In genomic region chr6:73235650-73236049, GRCm38 (mm10) we compare ENCODE assay signal across 25 mouse cellular contexts. TPM values are rescaled to one million over a fixed set of nuclear protein-coding genes. Genes with fewer than 3 reads are reported as not detected.
DNase-seq lines count a peak whose midpoint lies in the region; ATAC-seq lines count a peak whose summit lies in the region.
"Had no signal": no experiment of that assay in that cellular context is flagged by ENCODE, and none has a peak within 500 bp of the region (broad histone marks: within the 10 kb centered on the region; RNA-seq: fewer than 3 reads in every experiment).

No protein-coding gene starts in this region.

- H3K27ac ChIP-seq in kidney, embryonic 15.5 days = no peak overlapping the region
- H3K27ac ChIP-seq: embryonic facial prominence, embryonic 13.5 days; embryonic facial prominence, embryonic 15.5 days; forebrain, embryonic 10.5 days; forebrain, embryonic 12.5 days had no signal

- H3K4me1 ChIP-seq in kidney, embryonic 15.5 days = no peaks in the 10 kb centered on the region
- H3K4me1 ChIP-seq: embryonic facial prominence, embryonic 13.5 days; embryonic facial prominence, embryonic 15.5 days; forebrain, embryonic 10.5 days; forebrain, embryonic 12.5 days had no signal

- H3K4me3 ChIP-seq in kidney, embryonic 15.5 days (replicated peaks) = no peak overlapping the region
- H3K4me3 ChIP-seq: embryonic facial prominence, embryonic 13.5 days; embryonic facial prominence, embryonic 15.5 days; erythroblast, embryonic 14.5 days; forebrain, embryonic 10.5 days; forebrain, embryonic 12.5 days had no signal

- no peaks in the 10 kb centered on the region for H3K9me3 ChIP-seq in kidney, embryonic 15.5 days (replicated peaks)
- H3K9me3 ChIP-seq: embryonic facial prominence, embryonic 15.5 days had no signal

- peak; percentile 55 for ATAC-seq in frontal cortex, adult (ENCODE audit: low TSS enrichment)
- ATAC-seq in kidney, embryonic 15.5 days (replicated peaks; ENCODE audit: low FRiP score) = no peak
- ATAC-seq: CD4-positive, CD25-positive, alpha-beta regulatory T cell, adult 4 months; forebrain, embryonic 14.5 days; forebrain, embryonic 16.5 days had no signal

- H3K27me3 ChIP-seq in kidney, embryonic 15.5 days = no peaks in the 10 kb centered on the region
- H3K27me3 ChIP-seq: embryonic facial prominence, embryonic 13.5 days; embryonic facial prominence, embryonic 15.5 days; forebrain, embryonic 12.5 days had no signal

- H3K4me2 ChIP-seq in kidney, embryonic 15.5 days = no peak overlapping the region
- H3K4me2 ChIP-seq: embryonic facial prominence, embryonic 13.5 days; embryonic facial prominence, embryonic 15.5 days; forebrain, embryonic 12.5 days had no signal

- no peaks in the 10 kb centered on the region for H3K36me3 ChIP-seq in kidney, embryonic 15.5 days
- H3K36me3 ChIP-seq: embryonic facial prominence, embryonic 13.5 days; embryonic facial prominence, embryonic 15.5 days; forebrain, embryonic 10.5 days; forebrain, embryonic 12.5 days; G1E had no signal

- no peak for DNase-seq in frontal cortex, postnatal 25 days (ENCODE audit: low spot score in 2 of 2)
- peak; percentile 2 for DNase-seq in kidney, adult 11 months
- peak; percentile 27 for DNase-seq in Muller cell, postnatal 12 days (ENCODE audit: inconsistent ontology term)
- DNase-seq: adrenal gland, adult 2 months; adrenal gland, postnatal 10 days; adrenal gland, postnatal 25 days; B cell, adult 2 months; cerebellum, adult 11 months; cerebellum, adult 18-20 months; cerebellum, adult 8-10 months; cerebellum, adult 9-11 months; cerebellum, postnatal 14 days; cerebellum, postnatal 36 days; embryo, embryonic 11 days had no signal

- H3K9ac ChIP-seq in kidney, embryonic 15.5 days = no peak overlapping the region
- H3K9ac ChIP-seq: embryonic facial prominence, embryonic 13.5 days; embryonic facial prominence, embryonic 15.5 days; forebrain, embryonic 12.5 days had no signal

- 82% methylated on average over 3 of the region's 3 CpGs for WGBS in kidney, embryonic 15.5 days

RNA-seq across cellular contexts. Expression of gene Suclg1, which starts 12.5 kb away (rescaled TPM):
- polyA plus RNA-seq in kidney, embryonic 15.5 days (2015; fragmentation: Nextera tagmentation; extraction: Ambion mirVana) = 202 and 210 TPM in 2 replicates

RNA-seq across cellular contexts. Expression of gene Dnah6, which starts 14.2 kb away (rescaled TPM):
- 0.08 TPM in 2 replicates for polyA plus RNA-seq in kidney, embryonic 15.5 days (2015; fragmentation: Nextera tagmentation; extraction: Ambion mirVana)
- polyA plus RNA-seq: CD4-positive, CD25-positive, alpha-beta regulatory T cell, adult 4 months; embryonic facial prominence, embryonic 13.5 days had no signal

Comparison
In these comparisons a context has a peak if more than half of its experiments do, and no peak if none do; other contexts are left out.
1. DNase-seq: peak in kidney, adult 11 months (single experiment) and Muller cell, postnatal 12 days (single experiment); none in frontal cortex, postnatal 25 days (0 of 2).